Mouse (Mus musculus): Measurements from ENCODE around the gene 2210408I21Rik. TPM values are rescaled to one million over a fixed set of nuclear protein-coding genes. Genes with fewer than 3 reads are reported as not detected.

The 2210408I21Rik gene
- polyA plus RNA-seq, 1 experiment: 4.2 TPM

DNA sequence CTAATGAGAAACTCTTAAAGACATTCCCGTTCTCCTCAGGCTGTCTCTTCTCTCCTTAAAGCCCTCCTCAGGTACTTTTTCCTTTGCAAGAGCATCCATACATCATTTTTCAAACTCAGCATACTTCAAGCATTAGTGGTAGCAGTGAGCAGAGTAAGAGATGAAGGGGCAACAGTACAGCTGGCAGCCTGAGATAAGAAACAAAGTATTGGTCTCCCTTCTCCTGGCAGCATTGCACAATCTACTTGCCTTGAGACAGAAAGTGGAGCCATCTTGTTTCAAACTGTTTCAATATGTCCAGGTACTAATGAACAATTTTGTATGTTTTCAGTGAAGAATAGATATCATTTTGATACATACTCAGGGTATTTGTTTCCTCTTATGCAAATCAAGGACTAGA lies 129.1 kb downstream of the 2210408I21Rik start:
- DNase-seq (ENCODE audit: extremely low spot score in 1 of 2, low spot score in 1 of 2): no peak

DNA sequence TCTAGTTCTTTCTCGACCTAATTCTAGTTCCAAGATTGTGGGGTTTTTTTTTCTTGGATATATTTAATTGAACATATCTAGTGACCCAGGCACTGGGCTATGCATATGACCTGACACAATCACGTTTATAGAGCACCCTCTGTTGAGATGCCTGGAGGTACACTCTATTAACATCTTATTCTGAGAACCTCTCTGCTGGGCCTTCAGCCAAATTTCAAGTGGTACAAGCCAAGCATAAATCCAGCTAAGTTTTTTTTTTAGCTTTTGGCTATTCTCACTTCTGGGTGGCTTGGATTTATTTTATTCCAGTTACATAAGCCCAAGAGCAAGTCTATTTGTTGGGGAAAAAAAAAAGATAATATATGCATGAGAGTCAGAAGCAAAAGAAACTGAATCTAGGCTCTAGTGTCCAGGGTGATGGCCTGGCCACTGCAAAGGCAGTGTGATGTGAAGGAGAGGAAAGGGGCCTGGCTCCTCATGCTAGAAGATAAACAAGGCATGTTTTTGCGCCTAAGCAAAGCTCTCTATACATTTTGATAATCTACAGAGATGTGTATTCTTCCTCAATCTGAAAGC lies 139.9 kb downstream of the 2210408I21Rik start:
- DNase-seq (ENCODE audit: extremely low spot score in 1 of 2, low spot score in 1 of 2): peak; percentile 69 to 84

DNA sequence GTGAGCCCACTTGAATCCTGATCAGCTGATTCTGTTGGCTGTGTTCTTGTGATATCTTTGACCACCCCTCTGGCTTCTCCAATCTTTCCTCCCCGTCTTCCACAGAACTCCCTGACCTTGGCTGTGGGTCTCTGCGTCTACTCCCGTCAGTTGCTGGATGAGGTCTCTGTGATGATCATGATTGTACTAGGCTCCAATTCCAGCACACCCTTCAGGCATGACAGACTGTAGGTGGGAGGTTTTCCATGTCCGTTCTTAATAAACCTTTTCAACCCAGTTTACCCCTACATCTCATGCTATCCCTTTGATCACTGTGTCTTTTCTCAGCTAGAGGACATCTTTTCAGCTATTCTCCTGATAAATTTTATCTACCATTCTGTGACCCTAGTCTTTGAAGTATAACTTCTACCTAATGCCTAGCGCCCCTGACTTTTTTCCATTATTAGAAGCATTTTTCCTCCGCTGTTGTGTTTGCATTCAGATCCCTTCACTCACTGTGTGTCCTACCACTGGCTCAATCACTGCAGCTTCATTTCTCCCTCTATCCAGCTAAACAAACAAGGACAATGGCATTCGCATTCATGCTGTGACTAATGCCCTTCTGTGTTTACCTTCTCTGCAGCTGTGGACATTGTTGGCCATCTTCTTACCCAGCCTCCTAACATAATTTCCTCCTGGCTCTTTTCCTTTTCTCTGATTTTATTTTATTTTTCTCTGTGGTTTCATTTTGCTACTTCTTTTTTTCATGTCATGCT lies 143.5 kb downstream of the 2210408I21Rik start:
- DNase-seq (ENCODE audit: extremely low spot score in 1 of 2, low spot score in 1 of 2): no peak

DNA sequence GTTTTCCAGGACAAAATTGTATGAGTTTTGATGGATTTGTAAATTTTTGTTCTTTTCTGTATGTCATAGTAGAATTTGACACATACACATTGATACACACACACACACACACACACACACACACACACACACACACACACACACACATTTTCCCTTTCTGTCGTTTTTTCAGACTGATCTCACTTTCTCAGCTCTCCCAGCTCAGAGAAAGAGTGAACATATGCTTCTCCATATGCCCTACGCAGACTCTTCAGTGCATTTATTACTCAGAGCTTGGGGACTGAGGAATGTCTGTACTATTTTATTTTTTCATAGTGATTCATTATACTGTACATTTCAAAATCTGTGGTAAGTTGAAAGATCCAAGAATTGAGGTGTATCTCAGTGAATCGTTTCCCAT lies 160.2 kb downstream of the 2210408I21Rik start:
- DNase-seq (ENCODE audit: extremely low spot score in 1 of 2, low spot score in 1 of 2): peak; percentile 55 to 76

DNA sequence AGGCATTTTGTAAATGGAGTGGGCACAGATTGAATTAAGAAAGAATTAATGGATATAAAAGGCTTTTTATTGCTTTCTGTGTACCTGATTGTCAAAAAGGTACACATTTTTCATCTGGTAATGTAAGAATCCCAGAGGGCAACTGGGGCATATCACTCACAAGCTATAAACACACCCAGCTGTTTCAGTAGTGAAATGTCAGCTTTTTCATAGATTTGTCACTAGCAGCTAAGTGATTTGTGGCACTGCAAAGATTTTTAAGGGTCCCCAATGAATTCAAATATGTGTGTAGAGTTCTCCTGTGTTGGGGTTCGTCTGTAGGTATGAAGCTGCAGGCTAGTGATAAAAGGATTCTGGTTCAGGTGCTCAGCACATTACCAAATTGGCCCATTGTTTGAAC lies 188.8 kb downstream of the 2210408I21Rik start:
- DNase-seq (ENCODE audit: extremely low spot score in 1 of 2, low spot score in 1 of 2): no peak

DNA sequence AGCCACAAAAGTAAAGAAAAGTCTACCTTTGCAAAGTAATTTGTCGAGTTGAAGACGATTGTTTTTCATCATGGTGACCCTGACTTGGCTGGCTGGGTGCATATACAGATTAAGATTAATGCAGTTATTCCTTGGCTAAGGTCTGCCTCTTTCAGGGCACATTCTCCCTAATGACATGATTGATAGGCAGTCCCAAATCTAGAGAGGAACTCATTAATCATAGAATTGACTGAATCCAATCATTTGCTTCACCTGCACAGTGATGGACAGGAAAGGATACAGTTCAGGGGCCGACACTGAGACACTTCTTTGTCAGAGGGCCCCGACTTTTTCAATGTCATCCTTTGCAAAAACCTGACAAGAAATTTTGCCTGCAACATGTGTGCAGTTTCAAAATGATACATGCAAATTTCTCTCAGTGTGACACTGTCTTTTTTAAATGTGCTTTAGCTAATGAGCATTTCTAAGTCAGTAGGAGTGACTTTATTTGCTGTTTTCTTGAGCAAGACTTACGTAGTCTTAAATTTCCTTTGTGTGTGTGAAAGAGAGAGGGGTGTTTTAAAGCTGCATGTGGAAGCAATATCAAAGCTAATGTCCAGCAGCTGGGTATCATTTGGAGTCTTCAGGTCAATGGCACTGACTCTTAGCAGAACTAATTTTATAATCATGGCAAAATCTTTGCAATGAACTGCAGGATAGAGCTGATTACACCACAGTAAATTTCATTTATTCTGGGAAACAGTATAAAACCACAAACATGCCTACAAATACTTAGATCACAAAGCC lies 191.0 kb downstream of the 2210408I21Rik start:
- DNase-seq (ENCODE audit: extremely low spot score in 1 of 2, low spot score in 1 of 2): no peak

GRCm38 (mm10) chr13:77342097-77342496 lies 206.8 kb downstream of the 2210408I21Rik start:
- DNase-seq (ENCODE audit: extremely low spot score in 1 of 2, low spot score in 1 of 2): no peak

- no peak for DNase-seq (ENCODE audit: extremely low spot score in 1 of 2, low spot score in 1 of 2)
Measured at GRCm38 (mm10) chr13:77385448-77385970, 250.2 kb downstream of the 2210408I21Rik start.

DNA sequence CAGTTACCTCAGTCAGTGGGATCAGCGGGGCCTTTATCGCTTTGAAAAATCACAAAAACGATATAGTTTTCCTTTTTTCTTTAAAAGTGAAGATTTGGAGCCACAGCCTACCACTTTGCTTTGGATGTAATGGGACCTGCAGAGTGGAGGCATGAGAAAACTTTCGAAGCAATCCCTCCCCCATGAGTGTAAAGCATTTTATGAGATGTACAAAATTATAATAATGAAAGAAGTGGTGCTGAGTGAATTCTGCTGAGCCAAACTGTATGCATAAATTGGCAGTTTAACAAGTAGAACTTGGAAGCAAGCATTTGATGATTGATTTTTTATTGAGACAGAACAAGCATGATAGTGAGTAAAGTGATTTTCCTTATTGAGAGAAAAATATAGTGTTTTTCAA lies 250.7 kb downstream of the 2210408I21Rik start:
- no peak for DNase-seq (ENCODE audit: extremely low spot score in 1 of 2, low spot score in 1 of 2)

GRCm38 (mm10) chr13:77388148-77388547 lies 252.8 kb downstream of the 2210408I21Rik start:
- no peak for DNase-seq (ENCODE audit: extremely low spot score in 1 of 2, low spot score in 1 of 2)

GRCm38 (mm10) chr13:77389209-77389608 lies 253.9 kb downstream of the 2210408I21Rik start:
- no peak for DNase-seq (ENCODE audit: extremely low spot score in 1 of 2, low spot score in 1 of 2)

DNA sequence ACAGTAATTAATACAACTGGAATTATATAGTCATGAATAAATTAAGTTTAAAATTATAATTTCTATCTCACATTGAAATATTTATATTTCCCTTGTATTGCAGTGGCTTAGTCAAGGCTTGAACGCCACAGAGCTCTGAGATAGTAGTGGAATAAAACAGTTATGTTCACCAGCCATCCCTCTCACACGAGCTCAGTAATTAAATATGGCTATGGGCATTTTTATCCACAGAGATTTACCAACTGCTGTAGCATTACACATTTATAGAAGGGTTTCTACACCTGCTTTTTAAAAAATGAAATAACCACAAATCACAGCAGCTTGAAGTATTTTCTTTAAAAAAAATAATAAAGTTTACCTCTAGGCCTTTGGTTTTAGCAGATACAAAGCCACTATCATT lies 261.0 kb downstream of the 2210408I21Rik start:
- DNase-seq (ENCODE audit: extremely low spot score in 1 of 2, low spot score in 1 of 2): no peak

- peak in 1 of 2 experiments; percentile 18 for DNase-seq (ENCODE audit: extremely low spot score in 1 of 2, low spot score in 1 of 2)
Measured at GRCm38 (mm10) chr13:77396981-77397380, 261.6 kb downstream of the 2210408I21Rik start.

DNA sequence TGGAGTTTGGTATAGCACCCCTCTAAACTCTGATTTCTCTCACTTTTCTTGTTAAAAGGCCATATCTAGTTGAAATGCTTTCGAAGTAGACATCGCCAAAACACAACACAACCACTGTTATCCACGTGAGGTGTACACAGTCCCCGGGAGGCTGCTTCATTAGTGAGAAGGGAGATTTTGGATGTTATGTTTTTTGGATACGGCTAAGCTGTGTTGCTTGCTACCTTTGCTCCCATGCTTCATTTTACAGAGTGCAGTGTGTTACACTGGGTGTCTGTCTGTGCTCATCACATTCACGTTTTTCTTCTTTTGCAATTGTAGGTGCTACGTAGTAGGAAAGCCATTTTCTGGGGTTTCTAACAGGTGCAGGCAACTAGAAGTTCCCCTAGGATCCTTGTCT lies 262.3 kb downstream of the 2210408I21Rik start:
- no peak for DNase-seq (ENCODE audit: extremely low spot score in 1 of 2, low spot score in 1 of 2)

- DNase-seq (ENCODE audit: extremely low spot score in 1 of 2, low spot score in 1 of 2): no peak
Measured at GRCm38 (mm10) chr13:77398477-77398876, 263.1 kb downstream of the 2210408I21Rik start.

DNA sequence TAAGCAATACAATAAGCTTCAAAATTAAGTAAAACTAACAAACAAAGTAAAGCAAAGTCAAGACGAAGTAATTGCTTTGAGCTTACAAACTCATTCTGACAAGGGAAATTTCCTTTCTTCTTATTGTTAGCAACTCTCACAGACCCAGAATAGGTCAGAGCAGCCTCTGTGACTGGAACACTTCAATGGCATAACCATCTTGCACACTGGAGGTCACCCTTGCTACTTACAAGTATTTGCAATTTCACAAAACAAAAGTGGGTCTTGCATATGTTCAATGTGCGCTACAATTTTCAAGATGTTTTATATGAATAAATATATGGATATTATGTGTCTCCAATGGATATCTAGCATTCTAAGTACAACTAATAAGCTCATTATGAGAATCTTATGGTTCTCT lies 265.4 kb downstream of the 2210408I21Rik start:
- no peak for DNase-seq (ENCODE audit: extremely low spot score in 1 of 2, low spot score in 1 of 2)

DNA sequence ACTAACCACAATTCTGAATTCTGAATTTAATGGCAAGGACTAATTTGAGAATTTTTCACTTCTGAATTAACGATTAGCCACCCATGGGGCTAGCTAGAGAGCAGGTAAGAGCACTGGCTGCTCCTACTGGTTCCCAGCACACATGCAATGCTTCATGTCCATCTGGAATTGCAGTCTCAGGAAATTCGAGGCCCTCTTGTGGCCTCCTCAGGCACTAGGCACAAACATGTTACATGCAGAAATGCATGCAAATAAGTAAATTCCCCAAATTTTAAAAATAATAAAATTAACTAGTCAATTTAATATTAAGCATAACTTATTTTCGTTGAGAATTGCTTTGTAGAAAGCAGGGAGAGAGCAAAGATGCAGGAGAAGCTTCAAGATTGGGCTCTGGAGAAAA lies 273.2 kb downstream of the 2210408I21Rik start:
- no peak for DNase-seq (ENCODE audit: extremely low spot score in 1 of 2, low spot score in 1 of 2)

DNA sequence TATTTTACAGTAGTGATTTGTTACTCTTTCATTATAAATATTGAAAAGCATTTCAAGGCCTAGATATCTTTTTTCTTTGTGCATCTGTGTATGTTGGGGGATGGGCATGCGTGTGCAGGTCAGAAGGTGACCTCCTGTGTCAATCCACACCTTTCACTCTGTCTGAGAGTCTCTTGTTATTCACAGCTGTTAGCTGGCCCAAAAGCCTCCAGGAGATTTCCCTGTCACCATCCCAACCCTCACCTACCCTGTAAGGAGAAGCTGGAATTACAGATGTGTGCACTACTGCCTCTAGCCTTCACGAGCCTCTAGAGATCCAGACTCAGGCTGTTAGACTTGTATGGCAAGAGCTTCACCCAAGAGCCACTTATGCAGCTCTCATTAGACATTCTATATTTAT lies 274.5 kb downstream of the 2210408I21Rik start:
- DNase-seq (ENCODE audit: extremely low spot score in 1 of 2, low spot score in 1 of 2): no peak

DNA sequence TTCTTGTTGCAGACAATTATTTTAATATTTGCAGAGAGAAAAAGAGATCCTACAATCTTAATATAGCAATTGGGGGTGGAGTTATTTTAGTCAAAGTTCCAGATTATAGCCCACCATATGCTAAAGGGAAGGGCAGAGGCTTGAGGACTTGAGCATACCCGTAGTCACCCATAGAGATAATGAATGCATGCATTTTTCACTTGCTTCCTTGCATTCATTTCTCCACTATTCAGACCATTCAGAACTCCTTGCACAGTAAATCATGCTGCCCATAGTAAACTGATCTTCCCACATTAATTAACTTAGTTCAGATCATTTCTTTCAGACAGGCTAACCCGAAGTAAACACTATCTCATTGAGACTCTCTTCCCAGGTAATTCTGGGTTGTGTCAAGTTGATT lies 277.5 kb downstream of the 2210408I21Rik start:
- DNase-seq (ENCODE audit: extremely low spot score in 1 of 2, low spot score in 1 of 2): no peak

- DNase-seq (ENCODE audit: extremely low spot score in 1 of 2, low spot score in 1 of 2): no peak
Measured at GRCm38 (mm10) chr13:77450007-77450567, 314.7 kb downstream of the 2210408I21Rik start.

DNA sequence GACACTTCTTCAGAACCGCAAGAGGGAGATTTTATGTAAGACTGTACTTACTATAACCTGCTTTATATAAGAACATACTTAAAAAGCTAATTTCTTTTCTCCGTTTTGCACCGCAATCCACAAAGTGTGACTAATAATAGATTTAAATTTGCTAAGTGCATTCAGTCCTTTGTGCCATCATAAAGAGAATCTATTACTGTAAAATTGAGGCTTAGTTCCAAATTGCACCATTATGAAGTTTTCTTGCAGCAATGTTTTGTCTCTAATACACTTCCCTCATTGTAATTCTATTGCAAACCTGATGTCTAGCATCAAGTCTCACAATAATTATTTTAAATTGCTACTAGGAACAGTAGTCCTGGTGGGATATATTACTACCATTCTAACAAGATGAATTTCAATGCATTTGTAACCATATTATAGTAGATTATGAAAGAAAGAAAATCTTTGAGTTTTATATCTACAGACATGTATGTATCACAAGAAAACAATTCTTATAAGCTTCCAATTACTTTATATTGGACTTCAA lies 334.8 kb downstream of the 2210408I21Rik start:
- DNase-seq (ENCODE audit: extremely low spot score in 1 of 2, low spot score in 1 of 2): no peak
